Mouse (Mus musculus) v-Abl transformed pro-B cells (cell line): ENCODE measurements around the gene Gm4707.
"Not testable (repeated sequence)": the region's sequence is repeated elsewhere in the genome, so short reads cannot be mapped to it uniquely, and the experiment has no call there.

ENCODE experiments used
- in situ Hi-C, 2 experiments: fragments of 400-800 bp; cut with MboI; formaldehyde crosslinking; loops; one replicate each; pipeline ENCODE4 v1.15.1; 2025; ENCODE audit not compliant: unreplicated experiment in 2 of 2

Gm4707 gene

DNA sequence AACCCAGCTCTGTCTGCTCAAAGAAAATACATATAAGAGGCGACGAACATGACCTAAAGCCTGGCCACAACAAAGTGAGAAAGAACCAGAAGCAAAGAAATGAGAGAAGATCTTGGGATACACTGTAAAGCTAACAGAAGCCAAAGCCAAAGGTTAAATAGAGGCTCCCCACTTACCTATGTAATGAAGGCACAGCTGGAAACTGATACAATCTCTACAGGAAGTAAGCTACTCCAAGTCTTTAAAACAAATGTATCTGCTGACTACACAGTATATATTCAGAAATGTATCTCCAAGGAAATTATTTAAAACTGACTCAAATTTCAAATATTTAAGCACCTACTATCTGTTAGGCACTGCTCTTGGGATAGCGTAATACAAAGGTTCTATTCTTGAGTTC, 594 bp upstream of the Gm4707 start:
- in situ Hi-C loops = loop anchor here in 1 of 2 experiments (25.0 kb wide), 1 partner anchor 152 kb away; the partner anchor contains the start of gene Wdr43

- in situ Hi-C loops = loop anchor here in 1 of 2 experiments (25.0 kb wide), 1 partner anchor 155 kb away; the partner anchor contains the start of gene Wdr43
Observed at GRCm38 (mm10) chr17:71457361-71457760, 2.4 kb downstream of the Gm4707 start.

DNA sequence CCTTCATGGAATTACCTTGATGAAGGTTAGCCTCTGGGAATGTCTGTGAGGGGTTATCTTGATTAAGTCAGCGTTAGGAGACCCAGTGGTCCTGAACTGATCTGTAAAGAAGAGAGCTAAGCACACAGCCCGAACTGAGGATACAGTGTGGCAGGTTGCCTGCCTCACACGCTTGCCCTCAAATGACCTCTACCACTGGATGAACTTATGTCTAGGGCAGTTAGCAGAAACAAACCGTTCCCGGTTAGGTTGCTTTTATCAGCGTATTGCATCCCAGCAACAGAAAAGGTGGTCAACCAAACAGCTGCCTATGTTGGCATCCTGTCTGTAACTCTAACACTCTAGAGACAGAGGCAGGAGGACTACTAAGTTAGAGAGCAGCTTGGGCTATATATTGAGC, 14.5 kb downstream of the Gm4707 start:
- in situ Hi-C loops = no loop called here

- in situ Hi-C loops = no loop called here
Observed at GRCm38 (mm10) chr17:71444718-71445117, 15.0 kb downstream of the Gm4707 start.

- in situ Hi-C loops = no loop called here
Observed at GRCm38 (mm10) chr17:71444126-71444525, 15.6 kb downstream of the Gm4707 start.

GRCm38 (mm10) chr17:71443273-71443672, 16.4 kb downstream of the Gm4707 start:
- in situ Hi-C loops = no loop called here

DNA sequence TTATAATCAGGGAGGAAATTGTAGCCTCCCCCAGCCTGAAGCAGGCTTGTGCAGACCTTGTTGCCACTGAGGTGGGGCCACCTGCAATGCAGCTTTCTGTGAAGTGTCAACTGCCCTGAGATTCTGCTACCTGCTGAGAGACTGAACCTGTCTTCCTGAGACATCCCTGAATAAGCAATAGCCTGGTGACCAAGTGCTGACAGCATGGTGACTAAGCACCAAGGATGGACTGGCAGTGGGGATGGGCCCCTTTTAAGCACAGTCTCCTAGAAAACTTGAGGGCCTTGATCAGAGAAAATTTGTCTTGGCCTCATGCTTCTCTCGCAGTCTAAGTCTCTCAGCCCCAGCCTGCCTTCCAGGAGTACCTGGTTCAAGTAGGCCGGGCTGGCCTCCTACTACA, 37.2 kb downstream of the Gm4707 start:
- in situ Hi-C loops = not testable (repeated sequence)

- in situ Hi-C loops = loop anchor here in 1 of 2 experiments (10.0 kb wide), 1 partner anchor 355 kb away; no protein-coding TSS in a partner anchor
Observed at GRCm38 (mm10) chr17:71419448-71419847, 40.3 kb downstream of the Gm4707 start.

DNA sequence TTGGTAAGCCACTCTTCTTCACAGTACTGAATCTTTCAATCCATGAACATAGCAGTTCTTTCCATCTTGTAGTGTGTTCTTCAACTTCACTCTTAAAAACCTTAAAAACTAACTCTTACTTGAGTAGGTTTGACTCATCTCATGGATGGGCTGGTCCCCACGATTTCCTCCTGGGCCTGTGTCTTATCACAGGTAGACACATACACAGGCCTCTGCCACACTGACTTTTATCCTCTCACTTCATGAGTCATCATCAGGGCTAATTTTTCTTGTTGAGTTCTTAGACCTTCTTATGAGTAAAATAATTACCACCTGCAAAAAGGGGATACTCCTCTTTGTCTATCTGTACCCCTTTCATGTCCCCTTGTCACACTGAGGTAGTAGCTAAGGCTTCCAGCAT, 42.7 kb downstream of the Gm4707 start:
- in situ Hi-C loops = loop anchor here in 1 of 2 experiments (10.0 kb wide), 1 partner anchor 352 kb away; no protein-coding TSS in a partner anchor
